Mouse (Mus musculus) cerebellum, postnatal 14 days (tissue): ENCODE data around the gene Gstt1.
"Not testable (repeated sequence)": the region's sequence is repeated elsewhere in the genome, so short reads cannot be mapped to it uniquely, and the experiment has no call there.

ENCODE experiments used
- DNase-seq, 2 experiments: peaks; one replicate each; pipeline ENCODE4 v3.0.0; 2021; ENCODE audit warnings: mixed read lengths in 2 of 2

Gene Gstt1

DNA sequence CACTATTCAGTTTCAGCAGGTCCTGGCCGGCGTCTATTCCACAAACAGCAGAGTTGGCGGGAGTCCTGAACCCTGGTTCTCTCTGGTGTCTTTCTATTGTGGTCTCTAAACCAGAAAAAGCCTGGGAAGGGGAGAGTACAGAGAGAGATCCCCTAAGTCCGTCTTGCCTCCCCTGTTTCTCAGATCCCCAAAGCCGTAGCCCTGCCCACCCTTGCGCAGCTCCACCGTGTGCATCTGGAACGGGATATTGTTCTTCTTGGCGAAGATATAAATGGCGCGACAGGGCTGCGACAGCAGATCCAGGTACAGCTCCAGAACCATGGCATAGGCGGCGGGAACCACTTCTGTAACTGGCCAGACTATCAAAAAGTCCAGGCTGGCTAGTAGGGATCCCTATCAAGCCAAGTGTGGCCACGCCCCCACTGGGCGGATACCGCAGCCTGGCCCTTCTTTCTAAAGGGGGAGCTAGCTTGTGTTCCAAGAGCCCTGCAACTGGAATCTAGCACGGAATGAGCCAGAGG is at the start of gene Gstt1:
Gstt1 (minus strand) TSS at position 409 of the 521 bp plus-strand sequence.
- peak; percentile 68 to 69 for DNase-seq

DNA sequence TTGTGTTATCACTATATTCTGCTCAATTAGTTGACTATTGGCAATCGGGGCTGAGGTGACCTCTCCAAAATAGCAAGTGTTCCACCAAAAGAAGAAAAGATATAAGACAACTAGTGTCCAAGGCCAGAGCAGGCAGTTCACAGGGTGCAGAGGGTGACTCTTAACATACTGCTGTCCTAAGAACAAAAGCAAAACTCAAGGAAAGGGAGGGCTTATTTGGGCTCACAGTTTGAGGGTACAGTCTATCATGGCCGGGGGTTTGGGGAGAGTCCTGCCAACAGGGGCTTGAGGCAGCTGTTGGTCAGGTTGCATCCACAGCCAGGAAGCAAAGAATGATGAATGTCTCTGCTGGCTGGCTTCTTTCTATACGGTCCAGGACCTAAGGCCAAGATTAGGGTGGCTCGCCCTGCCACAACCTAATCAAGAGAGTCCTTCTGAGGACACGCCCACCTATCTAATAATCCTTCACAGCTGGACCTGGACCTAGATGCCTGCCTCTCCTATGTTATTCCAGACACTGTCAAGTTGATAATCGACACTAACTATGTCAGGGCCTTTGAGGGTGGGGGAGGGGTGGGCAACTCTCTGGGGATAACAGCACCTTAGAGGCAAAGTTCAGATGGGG is 47.0 kb upstream of the Gstt1 start:
- DNase-seq = no peak

DNA sequence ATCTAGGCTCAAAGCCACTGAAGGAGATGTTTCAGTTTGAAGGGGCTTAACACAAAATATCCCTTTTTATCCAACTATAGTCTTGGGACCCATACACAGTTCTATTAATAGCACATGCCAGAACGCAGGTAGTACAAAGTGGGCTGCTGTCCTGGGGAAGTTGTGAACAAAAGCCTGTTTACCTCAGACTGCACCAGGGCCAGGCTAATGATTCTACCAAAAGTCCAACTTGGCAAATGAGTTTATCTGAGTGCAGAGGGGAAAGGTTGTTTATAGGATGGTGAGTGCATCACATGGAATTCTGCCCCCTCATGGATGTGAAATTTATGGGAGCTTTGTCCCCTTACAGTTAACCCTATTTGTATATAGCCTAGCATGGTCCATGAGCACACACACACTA is 46.4 kb upstream of the Gstt1 start:
- DNase-seq = no peak

DNA sequence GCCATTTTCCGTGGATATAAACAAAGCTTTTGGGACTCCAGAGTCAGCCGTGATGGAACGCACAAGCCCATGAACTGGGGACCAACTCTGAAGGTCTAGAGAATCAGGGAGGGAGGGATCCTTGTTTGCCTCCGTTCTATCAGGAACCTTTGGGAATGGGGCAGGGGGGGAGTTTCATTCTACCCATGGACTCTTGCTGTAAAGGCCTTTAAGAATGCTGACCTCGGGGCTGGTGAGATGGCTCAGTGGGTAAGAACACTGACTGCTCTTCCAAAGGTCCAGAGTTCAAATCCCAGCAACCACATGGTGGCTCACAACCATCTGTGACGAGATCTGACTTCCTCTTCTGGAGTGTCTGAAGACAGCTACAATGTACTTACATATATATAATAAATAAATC is 45.5 kb upstream of the Gstt1 start:
- DNase-seq = not testable (repeated sequence)

DNA sequence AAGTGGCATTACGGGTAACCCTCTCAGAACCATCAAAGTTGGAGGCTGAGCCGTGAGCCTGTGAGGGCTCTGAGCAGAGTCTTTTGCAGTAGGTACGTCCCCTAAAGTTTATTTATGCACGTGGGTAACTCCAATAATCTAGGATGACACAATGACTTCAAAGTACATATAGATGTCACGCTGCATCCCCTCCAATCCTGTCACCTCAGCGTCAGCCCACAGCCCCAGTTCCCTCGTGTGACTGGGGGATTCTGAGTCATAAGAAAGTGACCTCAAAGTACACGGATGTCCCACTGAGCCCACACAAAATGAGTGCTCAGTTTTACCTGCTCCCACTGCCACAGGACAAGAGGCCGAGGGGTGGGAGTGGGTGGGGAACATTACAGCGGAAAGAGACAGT is 40.7 kb upstream of the Gstt1 start:
- DNase-seq = no peak

DNA sequence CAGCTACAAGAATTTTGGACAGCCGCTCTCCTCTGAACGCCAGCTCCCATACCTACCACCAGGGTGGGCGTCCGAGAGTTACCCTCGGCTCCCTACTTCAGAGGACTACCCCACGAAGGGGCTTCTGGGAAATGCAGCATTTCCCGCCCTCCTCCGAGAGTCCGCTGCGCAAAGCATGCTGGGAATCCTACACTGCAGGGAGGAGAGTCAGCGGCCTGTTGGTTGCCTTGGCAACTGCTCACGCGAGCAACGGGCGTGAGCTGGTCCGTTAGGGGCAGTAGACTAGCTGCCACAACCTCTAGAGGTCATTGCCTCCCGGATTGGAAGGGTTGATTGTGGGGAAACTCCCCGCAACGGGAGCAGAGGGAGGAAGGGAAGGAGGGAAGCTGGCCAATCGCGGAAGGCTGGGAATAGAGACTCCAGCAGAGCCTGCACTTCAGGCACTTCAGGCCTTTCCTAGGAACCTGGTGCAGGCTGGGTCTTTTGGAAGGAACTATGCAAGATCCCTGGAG is 38.9 kb upstream of the Gstt1 start, which contains the start of gene Gstt2:
Gstt2 (minus strand) TSS at position 177 of the 512 bp plus-strand sequence.
- DNase-seq = peak; percentile 94 to 95

DNA sequence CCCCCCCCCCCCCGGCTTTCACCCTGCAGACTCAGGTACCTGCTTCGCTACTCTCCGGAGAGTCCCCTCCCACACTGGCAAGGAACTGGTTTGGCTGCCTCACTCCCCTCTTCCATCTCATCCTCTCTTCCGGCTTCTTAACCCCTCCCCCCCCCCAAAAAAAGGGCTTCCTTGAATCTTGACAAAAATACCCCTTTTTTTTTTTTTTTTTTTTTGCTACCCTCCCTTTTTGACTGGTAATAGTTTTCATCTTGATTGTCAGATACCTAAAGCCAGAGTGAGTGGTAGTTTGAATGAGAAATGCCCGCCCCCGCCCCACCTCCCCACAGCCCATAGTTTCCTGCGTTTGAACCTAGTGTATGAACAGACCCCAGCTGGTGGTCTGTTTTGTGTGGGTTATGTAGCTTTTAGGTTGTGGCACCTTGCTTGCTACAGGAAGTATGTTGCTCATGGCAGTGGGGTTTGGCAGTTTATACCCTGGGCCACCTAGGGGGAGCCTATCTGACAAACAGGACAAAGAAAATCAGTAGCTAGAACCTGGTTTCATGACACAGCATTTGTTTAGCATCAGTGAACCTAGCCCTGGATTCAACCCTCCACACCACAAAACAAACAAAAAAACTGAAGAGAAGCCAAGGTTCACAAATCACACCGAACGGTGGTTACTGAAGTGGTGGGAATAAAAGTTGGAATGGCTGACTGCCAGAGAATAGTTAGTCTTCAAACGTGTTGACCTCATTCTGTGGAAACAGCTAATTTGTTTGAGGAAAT is 37.6 kb upstream of the Gstt1 start:
- DNase-seq = no peak

DNA sequence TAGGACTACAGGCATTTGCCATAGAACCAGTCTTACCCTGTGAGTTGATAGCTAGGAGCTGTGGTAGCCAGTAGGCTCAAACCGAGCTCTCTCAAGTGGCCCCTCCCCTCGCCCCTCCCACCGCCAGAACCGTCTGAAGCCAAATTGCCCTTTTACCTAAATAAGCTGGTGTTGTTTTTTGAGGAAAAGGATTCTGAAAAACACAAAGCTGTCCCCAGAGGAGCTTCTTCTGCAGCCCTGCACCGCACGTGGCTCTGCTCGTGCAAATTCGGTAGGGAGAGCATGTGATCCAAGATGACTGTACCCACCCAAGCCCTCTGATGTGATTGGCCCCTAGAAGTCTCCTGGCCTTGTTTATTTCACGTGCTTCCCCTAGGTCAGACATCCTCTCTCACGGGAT is 36.9 kb upstream of the Gstt1 start:
- peak; percentile 49 to 56 for DNase-seq

DNA sequence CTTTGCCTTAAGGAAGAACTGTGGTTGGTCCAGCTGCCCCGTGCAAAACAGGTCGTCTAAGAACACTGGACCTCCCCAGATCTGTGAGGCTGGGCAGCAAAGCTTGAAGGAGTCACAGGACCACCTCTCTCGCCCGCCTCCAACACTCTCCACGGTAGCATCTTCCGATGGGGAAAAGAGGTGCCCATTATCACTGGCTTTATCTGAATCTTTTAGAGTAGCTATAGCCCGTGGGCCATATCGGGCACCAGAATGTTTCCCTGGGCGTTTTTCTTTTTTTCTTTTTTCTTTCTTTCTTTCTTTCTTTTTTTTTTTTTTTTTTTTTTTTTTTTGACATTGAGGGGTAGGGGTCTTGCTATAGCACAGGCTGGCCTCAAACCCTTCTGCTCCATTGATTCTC is 36.3 kb upstream of the Gstt1 start:
- no peak for DNase-seq

DNA sequence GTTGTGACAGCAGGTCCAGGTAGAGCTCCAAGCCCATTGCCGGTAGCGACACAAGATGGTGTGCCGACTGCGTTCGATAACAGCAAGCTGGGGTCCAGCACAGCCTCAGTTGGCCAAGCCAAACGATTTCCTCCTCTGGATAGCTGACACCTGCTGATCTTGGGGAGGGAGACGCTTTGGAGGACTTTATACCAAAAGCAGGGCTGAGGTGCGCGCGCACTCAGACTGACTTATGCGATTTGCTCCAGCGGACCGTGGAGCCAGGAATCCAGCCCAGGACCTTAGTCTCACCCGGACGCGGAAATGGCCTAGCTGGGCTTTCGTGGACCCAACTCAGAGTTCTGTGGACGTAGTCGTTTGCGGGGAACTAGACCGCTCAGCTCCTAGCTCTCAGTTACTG is 35.9 kb upstream of the Gstt1 start:
- DNase-seq = peak; percentile 70 to 80

DNA sequence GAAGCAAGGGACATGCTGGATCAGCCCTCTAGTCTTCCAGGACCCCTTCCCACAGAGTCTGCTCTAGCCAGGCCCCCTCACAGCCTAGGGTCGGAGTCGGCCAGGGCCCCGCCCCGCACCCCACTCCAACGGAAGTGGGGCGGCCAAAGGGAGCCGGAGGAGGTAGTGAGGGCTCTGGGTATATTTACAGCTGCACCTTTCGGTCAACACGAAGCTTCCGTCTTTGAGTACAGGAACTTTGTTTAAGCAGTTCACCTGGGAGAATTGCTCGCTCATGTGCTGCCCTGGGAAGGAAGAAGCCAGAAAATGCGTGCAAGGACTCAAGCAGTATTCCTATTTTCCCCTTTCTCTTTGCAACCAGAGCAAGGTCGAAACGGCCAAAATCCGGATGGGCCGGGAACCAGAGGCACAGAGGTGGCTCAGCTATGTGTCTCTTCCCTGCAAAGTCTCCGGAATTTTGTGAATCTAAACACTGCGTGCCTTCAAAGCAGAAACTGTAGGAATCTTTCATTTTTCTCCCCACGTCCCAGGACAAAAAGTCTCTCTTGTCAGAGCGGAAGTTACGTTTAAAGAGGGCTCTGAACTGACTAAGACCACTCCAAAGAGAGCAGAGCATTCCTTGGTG is 35.2 kb upstream of the Gstt1 start:
- DNase-seq = no peak

DNA sequence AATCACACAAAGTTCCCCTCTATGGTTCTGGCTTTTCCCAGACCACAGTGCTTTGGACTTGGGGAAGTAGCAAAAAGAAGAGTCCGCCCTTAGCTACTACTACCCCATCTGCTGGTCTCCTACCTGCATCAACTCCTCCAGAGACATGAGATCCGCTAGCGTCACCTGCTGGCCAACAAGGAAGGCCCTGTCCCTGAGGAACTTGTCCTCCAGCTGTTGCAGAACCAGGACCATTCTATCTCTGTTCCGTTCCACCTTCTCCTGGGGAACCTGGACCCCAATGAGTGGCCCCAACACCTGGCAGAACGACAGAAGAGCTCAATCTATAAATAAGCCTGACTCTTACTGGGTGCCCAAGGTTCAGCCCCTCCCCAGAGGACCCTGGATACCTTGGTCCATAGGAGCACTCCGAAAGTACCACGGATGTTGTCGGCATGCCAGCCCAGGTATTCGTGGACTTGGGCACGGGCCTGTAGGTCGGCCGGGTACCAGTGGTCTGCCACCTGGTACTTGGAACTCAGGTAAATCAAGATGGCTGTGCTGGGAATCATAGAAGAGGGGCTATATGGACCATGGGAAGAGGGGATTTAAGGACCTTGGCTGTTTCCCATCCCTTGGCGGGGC is 34.0 kb upstream of the Gstt1 start:
- peak in 1 of 2 experiments; percentile 67 for DNase-seq

DNA sequence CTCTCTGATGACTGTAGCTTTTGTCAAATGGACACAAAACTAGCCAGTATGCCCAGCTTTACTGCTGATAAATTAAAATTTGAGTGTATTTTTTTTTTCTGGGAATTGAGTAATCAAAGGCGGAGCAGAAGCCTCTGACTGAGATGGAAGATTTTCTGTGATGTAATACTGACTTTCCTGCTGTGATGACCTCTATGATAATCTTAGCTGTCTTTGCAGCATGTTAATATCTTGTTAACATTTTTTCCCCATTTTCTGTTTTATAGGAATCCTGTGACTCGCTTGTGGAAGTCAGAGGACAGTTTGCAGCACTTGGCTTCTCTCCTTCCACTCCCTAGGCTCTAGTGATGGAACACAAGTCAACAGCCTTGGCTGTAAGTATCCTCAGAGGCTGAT is 31.9 kb upstream of the Gstt1 start:
- DNase-seq = no peak

DNA sequence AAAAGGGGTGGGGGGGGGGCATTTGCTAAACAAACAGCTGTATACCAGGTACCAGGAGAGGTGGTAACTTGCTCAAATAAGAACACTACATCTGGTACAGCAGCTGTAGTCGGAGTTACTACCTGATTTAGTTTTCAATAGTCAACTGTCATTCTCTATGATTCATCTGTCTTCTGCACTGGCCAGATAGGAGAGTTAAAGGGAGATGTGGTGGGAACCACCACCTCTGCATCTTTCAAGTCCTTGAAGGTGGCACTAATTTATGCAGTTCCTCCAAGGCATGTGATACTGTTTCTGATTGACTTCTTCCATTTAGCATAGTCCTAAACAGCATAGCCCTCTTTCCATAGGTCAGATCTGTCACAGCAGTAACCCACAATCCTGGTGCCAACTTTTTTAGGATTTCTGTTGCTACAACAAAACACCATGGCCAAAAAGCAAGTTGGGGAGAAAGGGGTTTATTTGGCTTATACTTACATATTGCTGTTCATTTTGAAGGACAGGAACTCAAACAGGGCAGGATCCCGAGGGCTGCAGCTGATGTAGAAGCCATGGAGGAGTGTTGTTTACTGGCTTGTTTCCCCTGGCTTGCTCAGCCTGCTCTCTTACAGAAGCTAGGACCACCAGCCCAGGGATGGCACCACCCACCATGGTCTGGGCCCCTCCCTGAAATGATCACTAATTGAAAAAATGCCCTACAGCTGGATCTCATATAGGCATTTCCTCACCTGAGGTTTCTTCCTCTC is 31.3 kb upstream of the Gstt1 start:
- no peak for DNase-seq

DNA sequence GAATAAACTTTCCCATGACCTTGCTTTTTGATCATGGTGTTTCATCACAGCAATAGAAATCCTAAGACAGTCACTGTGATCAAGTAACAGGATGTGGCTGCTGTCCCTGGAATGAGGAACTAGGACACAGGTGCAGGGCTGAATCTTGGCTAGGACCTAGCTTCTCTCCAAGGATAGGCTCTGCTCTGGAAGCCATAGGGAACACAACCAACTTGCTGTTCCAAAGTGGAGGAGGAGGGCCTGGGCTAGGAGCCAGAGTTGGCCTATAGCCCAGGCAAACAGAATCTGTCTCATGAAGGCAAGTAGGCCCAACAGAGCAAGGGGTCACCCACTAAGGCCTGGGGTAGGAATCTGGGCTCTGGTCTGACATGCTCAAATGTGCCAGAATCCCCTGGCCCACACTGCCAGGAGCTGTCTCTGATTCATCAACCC is 30.1 kb upstream of the Gstt1 start:
- DNase-seq = peak; percentile 87 to 93

DNA sequence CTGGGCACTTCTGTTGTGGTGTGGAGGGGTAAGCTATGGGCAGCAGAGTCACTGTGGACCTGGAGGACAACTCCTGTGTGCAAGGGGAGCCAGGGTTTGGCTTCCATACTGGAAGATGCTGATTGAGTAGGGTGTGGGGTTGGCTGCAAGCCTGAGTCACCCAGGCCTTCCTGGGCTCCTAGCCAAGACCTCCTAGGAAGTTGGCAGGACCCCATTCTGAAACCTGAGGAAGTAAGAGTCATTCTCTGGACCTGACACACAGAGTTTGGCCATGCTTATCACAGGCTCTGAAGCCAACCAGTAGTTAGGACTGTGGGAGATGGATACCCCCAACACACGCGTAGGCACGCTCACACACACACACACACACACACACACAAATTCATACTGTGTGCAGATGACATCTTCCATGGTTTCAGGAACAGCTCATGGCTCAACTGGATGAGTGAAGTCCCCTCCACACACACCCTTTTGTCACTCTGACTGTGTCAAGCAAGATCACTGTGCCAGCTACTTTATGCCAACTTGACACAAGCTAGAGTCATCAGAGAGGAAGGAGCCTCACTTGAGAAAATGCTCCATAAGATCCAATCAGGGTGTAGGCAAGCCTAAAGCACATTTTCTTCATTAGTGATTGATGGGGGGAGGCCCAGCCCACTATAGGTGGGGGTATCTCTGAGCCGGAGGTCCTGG is 29.4 kb upstream of the Gstt1 start:
- DNase-seq = peak; percentile 80 to 87

DNA sequence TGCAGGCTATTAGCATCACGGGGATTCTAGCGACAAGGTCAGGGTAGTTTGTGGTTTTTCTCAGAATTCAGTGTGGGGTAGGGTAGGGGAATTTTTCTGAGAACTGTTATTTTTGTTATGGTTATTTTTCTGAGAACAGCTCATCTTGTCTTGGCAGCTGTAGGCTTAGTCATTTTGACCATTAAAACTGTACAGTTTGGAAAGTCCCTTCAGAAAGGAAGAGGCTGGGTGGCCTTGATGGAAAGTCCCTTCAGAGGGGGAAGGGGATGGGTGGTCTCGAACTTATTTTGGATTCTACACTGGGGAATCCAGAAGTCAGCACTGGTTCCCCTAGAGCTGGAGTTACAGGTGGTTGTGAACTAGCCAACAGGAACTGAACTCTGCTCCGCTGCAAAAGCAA is 26.1 kb upstream of the Gstt1 start:
- DNase-seq = no peak

DNA sequence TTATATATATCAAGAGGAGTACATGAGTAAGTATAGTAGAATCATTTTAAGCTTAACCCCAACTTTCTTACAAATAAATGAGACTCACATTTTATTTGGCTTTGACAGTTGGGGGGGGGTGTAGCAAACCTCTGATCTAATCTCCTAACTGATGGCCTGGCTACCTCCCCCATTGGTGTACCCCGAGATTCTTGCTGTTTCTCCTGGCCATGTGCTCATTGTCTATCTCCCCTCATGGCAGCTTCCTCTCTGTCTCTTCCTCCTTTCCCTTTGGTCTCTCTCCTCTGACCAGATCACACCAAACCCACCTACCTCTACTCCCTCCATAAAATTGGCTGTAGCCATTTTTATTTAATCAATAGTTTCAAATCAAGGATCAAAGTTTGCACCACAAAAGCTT is 25.4 kb upstream of the Gstt1 start:
- no peak for DNase-seq

DNA sequence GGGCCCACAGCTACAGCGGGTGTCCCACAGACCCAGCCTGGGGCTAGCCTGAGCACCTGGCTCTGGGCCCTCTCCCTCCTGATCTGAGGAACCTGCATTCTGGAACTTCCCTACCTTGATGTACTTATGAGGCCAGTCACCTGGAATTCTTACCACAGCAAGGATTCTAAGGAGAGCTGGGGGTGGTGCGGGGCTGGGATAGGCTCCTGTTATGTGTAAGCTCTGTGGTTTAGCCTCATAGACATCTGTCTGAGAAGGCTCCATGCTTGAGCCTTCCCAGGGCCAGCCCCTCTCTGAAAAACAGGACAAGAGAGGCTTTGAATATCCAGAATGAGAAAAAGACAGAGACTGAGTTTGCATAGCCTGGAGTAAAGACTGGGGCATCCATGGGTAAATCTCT is 24.1 kb upstream of the Gstt1 start, which contains the start of gene Gstt4:
Gstt4 (minus strand) TSS at position 101 of the 400 bp plus-strand sequence.
- DNase-seq = no peak

DNA sequence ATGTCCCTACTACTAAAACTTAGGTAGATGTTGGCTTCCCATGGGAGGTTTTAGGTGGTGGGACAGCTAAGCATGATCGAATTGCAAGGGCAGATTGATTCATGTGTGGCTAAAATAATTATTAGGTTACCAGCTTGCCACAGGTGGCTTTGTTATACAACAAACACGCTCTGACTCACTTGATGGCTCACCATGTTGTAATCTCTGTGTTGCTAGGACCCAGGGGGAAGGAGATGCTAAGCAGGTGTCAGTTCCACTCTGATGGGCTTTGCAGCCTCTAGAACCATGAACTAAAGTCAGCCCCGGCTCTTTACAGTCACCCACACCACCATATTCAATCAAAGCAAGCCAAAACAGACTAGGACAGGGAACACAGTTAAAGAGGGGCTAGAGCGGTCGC is 21.5 kb upstream of the Gstt1 start:
- DNase-seq = no peak

DNA sequence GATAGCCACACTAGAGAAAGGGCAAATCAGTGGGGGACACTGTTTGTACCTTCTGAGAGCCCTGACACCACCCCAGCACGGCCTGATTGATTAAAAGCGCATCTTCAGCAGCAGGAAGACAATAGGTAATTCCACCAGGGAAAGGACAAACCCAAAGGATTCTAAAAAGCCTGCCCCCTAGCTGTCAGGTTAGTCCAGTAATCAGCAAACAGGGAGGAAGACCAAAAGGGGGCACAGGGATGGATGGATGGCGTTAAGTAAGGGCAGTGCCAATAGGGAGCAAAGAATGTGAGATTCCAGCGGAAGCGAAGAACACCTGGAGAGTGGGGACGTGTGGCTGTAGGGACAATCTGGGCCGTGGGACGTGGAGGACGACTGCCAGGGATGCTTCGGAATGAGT is 20.3 kb upstream of the Gstt1 start:
- DNase-seq = no peak

DNA sequence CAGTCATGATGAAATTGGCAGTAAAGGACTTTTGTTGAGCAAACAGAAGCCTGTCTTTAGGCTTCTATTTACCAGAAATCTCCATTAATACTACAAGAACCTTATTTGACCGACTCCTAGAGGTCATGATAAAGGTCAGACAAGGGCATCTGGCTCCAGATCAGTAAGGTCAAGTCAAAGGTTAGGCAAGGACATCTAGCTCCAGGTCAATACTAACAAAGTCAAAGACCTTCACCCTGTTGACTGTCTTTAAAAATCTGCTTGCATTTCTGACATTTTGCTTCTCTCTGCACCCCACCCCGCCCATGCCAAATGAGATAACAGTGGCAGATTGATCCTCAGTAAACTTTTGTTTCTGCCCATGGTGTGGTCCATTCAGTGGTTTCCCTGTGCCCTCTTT is 5.8 kb upstream of the Gstt1 start:
- DNase-seq = no peak
